Mouse (Mus musculus) hindbrain, embryonic 15.5 days (tissue): ENCODE data around the gene Fcrl1. TPM values are rescaled to one million over a fixed set of nuclear protein-coding genes. Genes with fewer than 3 reads are reported as not detected.

Experiments used
- ATAC-seq: fragments of 200-750 bp; cut with Nextera tagmentation; 2 replicates; pipeline ENCODE4 v1.8.0; 2017; ENCODE audit warnings: low read depth, moderate number of reproducible peaks, moderate TSS enrichment; ENCODE audit not compliant: low FRiP score
- H3K27ac ChIP-seq: fragments of 300-500 bp; sonication (generic); replicated peaks from 2 replicates; pipeline ENCODE4 v1.5.1; 2015; ENCODE audit warnings: mild to moderate bottlenecking, inconsistent platforms
- H3K27me3 ChIP-seq: fragments of 300-500 bp; sonication (generic); 2 replicates; pipeline ENCODE4 v1.6.1; 2015; ENCODE audit warnings: control low read depth, inconsistent platforms
- H3K36me3 ChIP-seq: fragments of 300-500 bp; sonication (generic); 2 replicates; pipeline ENCODE4 v1.6.1; 2015; ENCODE audit warnings: control low read depth, inconsistent platforms
- H3K4me1 ChIP-seq: fragments of 300-500 bp; sonication (generic); replicated peaks from 2 replicates; pipeline ENCODE4 v1.6.1; 2015; ENCODE audit warnings: control low read depth, inconsistent platforms
- H3K4me2 ChIP-seq: fragments of 300-500 bp; sonication (generic); 2 replicates; pipeline ENCODE4 v1.6.1; 2015; ENCODE audit warnings: moderate library complexity, mild to moderate bottlenecking, inconsistent platforms
- H3K4me3 ChIP-seq: fragments of 300-500 bp; sonication (generic); 2 replicates; pipeline ENCODE4 v1.5.1; 2015; ENCODE audit warnings: mild to moderate bottlenecking, inconsistent platforms
- H3K9ac ChIP-seq: fragments of 300-500 bp; sonication (generic); 2 replicates; pipeline ENCODE4 v1.6.1; 2015; ENCODE audit warnings: inconsistent platforms
- H3K9me3 ChIP-seq: fragments of 300-500 bp; sonication (generic); 2 replicates; pipeline ENCODE4 v1.6.1; 2016; ENCODE audit warnings: control low read depth, inconsistent platforms
- WGBS: fragments of 180-500 bp; shearing (Covaris S2); methylation state at CpG from one replicate; pipeline ENCODE4 v1.1.7; 2015; 5-methylcytosine and 5-hydroxymethylcytosine counted together
- polyA plus RNA-seq: library from polyadenylated mRNA; unstranded; fragments of >200 nt; fragmentation: Nextera tagmentation; extraction: Ambion mirVana; gene quantifications from 2 replicates; pipeline ENCODE4 v1.2.1, GENCODE M21; 2015

The Fcrl1 gene
- polyA plus RNA-seq, 1 experiment from 2014 or later, result 0.13 TPM

GRCm38 (mm10) chr3:87381806-87382712 lies 5.9 kb downstream of the Fcrl1 start:
- Histone ChIP-seq H3K9me3 (no peaks in the 10 kb centered on the region), H3K4me3 (no peak overlapping the region), H3K27ac (no peak overlapping the region), H3K27me3 (no peaks in the 10 kb centered on the region), H3K9ac (no peak overlapping the region), H3K36me3 (no peaks in the 10 kb centered on the region), H3K4me2 (no peak overlapping the region), H3K4me1 (no peaks in the 10 kb centered on the region)
- WGBS, result 61% methylated on average over 6 of the region's 7 CpGs
- ATAC-seq, result no peak

- no peak overlapping the region for H3K9ac ChIP-seq
- H3K36me3 ChIP-seq, result no peaks in the 10 kb centered on the region
- no peak overlapping the region for H3K27ac ChIP-seq
- H3K27me3 ChIP-seq, result no peaks in the 10 kb centered on the region
- no peak overlapping the region for H3K4me3 ChIP-seq
- no peak overlapping the region for H3K4me2 ChIP-seq
- 94% methylated on average over 3 of the region's 3 CpGs for WGBS
- no peaks in the 10 kb centered on the region for H3K9me3 ChIP-seq
- ATAC-seq, result no peak
- no peaks in the 10 kb centered on the region for H3K4me1 ChIP-seq
Measured at GRCm38 (mm10) chr3:87383308-87383707, 7.1 kb downstream of the Fcrl1 start.

GRCm38 (mm10) chr3:87385105-87385504 lies 8.9 kb downstream of the Fcrl1 start:
- WGBS, result 89% methylated on average over 9 of the region's 9 CpGs
- ATAC-seq, result no peak
- Histone ChIP-seq H3K9ac (no peak overlapping the region), H3K4me1 (no peaks in the 10 kb centered on the region), H3K4me3 (no peak overlapping the region), H3K4me2 (no peak overlapping the region), H3K27me3 (no peaks in the 10 kb centered on the region), H3K9me3 (no peaks in the 10 kb centered on the region), H3K27ac (no peak overlapping the region), H3K36me3 (no peaks in the 10 kb centered on the region)

- Histone ChIP-seq H3K4me3 (no peak overlapping the region), H3K27ac (no peak overlapping the region), H3K27me3 (no peaks in the 10 kb centered on the region), H3K4me1 (no peaks in the 10 kb centered on the region), H3K9me3 (no peaks in the 10 kb centered on the region), H3K4me2 (no peak overlapping the region), H3K9ac (no peak overlapping the region), H3K36me3 (no peaks in the 10 kb centered on the region)
- no peak for ATAC-seq
- WGBS, result 82% methylated on average over 1 of the region's 1 CpGs
Measured at GRCm38 (mm10) chr3:87390935-87391334, 14.7 kb downstream of the Fcrl1 start.

- Histone ChIP-seq H3K36me3 (no peaks in the 10 kb centered on the region), H3K27me3 (no peaks in the 10 kb centered on the region), H3K9ac (no peak overlapping the region), H3K4me2 (no peak overlapping the region), H3K4me3 (no peak overlapping the region), H3K4me1 (no peaks in the 10 kb centered on the region), H3K27ac (no peak overlapping the region), H3K9me3 (no peaks in the 10 kb centered on the region)
- ATAC-seq, result no peak
- 70% methylated on average over 4 of the region's 4 CpGs for WGBS
Measured at GRCm38 (mm10) chr3:87398809-87399208, 22.6 kb downstream of the Fcrl1 start.

GRCm38 (mm10) chr3:87399906-87400305 lies 23.7 kb downstream of the Fcrl1 start:
- Histone ChIP-seq H3K4me2 (no peak overlapping the region), H3K4me1 (no peaks in the 10 kb centered on the region), H3K4me3 (no peak overlapping the region), H3K27ac (no peak overlapping the region), H3K36me3 (no peaks in the 10 kb centered on the region), H3K9me3 (no peaks in the 10 kb centered on the region), H3K9ac (no peak overlapping the region), H3K27me3 (no peaks in the 10 kb centered on the region)
- 78% methylated on average over 4 of the region's 4 CpGs for WGBS
- no peak for ATAC-seq

- Histone ChIP-seq H3K4me2 (no peak overlapping the region), H3K27me3 (no peaks in the 10 kb centered on the region), H3K4me3 (no peak overlapping the region), H3K27ac (no peak overlapping the region), H3K4me1 (no peaks in the 10 kb centered on the region), H3K36me3 (no peaks in the 10 kb centered on the region), H3K9me3 (no peaks in the 10 kb centered on the region), H3K9ac (no peak overlapping the region)
- WGBS, result 66% methylated on average over 5 of the region's 5 CpGs
- ATAC-seq, result no peak
Measured at GRCm38 (mm10) chr3:87401321-87401720, 25.1 kb downstream of the Fcrl1 start.

- ATAC-seq, result no peak
Measured at GRCm38 (mm10) chr3:87408171-87408570, 32.0 kb downstream of the Fcrl1 start.

GRCm38 (mm10) chr3:87409196-87409935 lies 33.2 kb downstream of the Fcrl1 start:
- H3K9me3 ChIP-seq, result no peaks in the 10 kb centered on the region
- no peak for ATAC-seq
- 84% methylated on average over 4 of the region's 4 CpGs for WGBS
- no peaks in the 10 kb centered on the region for H3K36me3 ChIP-seq
- no peaks in the 10 kb centered on the region for H3K4me1 ChIP-seq
- H3K27ac ChIP-seq, result no peak overlapping the region
- H3K27me3 ChIP-seq, result no peaks in the 10 kb centered on the region
- no peak overlapping the region for H3K4me3 ChIP-seq
- H3K9ac ChIP-seq, result no peak overlapping the region
- H3K4me2 ChIP-seq, result no peak overlapping the region

More at GRCm38 (mm10) chr3:87408171-87408570, 32.0 kb downstream of the Fcrl1 start:
- H3K4me3 ChIP-seq, result no peak overlapping the region
- no peak overlapping the region for H3K27ac ChIP-seq
- 29% methylated on average over 4 of the region's 4 CpGs for WGBS
- no peaks in the 10 kb centered on the region for H3K27me3 ChIP-seq
- H3K4me1 ChIP-seq, result no peaks in the 10 kb centered on the region
- no peaks in the 10 kb centered on the region for H3K36me3 ChIP-seq
- no peak overlapping the region for H3K4me2 ChIP-seq
- H3K9ac ChIP-seq, result no peak overlapping the region
- H3K9me3 ChIP-seq, result no peaks in the 10 kb centered on the region

- no peak for ATAC-seq
- Histone ChIP-seq H3K9ac (no peak overlapping the region), H3K4me1 (no peaks in the 10 kb centered on the region), H3K4me3 (no peak overlapping the region), H3K4me2 (no peak overlapping the region), H3K27ac (no peak overlapping the region), H3K9me3 (no peaks in the 10 kb centered on the region), H3K36me3 (no peaks in the 10 kb centered on the region), H3K27me3 (no peaks in the 10 kb centered on the region)
- 84% methylated on average over 6 of the region's 6 CpGs for WGBS
Measured at GRCm38 (mm10) chr3:87410605-87411004, 34.4 kb downstream of the Fcrl1 start.

GRCm38 (mm10) chr3:87411150-87411549 lies 35.0 kb downstream of the Fcrl1 start:
- ATAC-seq, result no peak
- Histone ChIP-seq H3K9ac (no peak overlapping the region), H3K27me3 (no peaks in the 10 kb centered on the region), H3K27ac (no peak overlapping the region), H3K4me1 (no peaks in the 10 kb centered on the region), H3K36me3 (no peaks in the 10 kb centered on the region), H3K4me3 (no peak overlapping the region), H3K9me3 (no peaks in the 10 kb centered on the region), H3K4me2 (peak overlapping the region; percentile 30)
- WGBS, result 15% methylated on average over 12 of the region's 12 CpGs

- 67% methylated on average over 1 of the region's 1 CpGs for WGBS
- H3K27ac ChIP-seq, result no peak overlapping the region
Measured at GRCm38 (mm10) chr3:87420645-87421044, 44.5 kb downstream of the Fcrl1 start.

More at GRCm38 (mm10) chr3:87420645-87421044, 44.5 kb downstream of the Fcrl1 start:
- ATAC-seq, result no peak
- H3K4me1 ChIP-seq, result no peaks in the 10 kb centered on the region
- H3K4me3 ChIP-seq, result no peak overlapping the region
- H3K4me2 ChIP-seq, result no peak overlapping the region
- no peaks in the 10 kb centered on the region for H3K27me3 ChIP-seq
- H3K9ac ChIP-seq, result no peak overlapping the region
- H3K9me3 ChIP-seq, result no peaks in the 10 kb centered on the region
- H3K36me3 ChIP-seq, result no peaks in the 10 kb centered on the region
